Mouse (Mus musculus) mouse embryonic stem cell (cell line): ENCODE measurements around the gene 1700018F24Rik.
"Not testable (repeated sequence)": the region's sequence is repeated elsewhere in the genome, so short reads cannot be mapped to it uniquely, and the experiment has no call there.

Source experiments
- in situ Hi-C, 2 experiments: fragments of 300-500 bp; cut with MboI; formaldehyde crosslinking; loops; 1 replicate in 1 of 2; 3 replicates in 1 of 2; pipeline ENCODE4 v1.14.3; 2019 to 2020; ENCODE audit warnings: low sequenced_read_pairs in 2 of 2, low pct_unique_long_range_greater_than_20kb in 1 of 2, mixed read lengths in 1 of 2; ENCODE audit not compliant: unreplicated experiment in 1 of 2

Gene 1700018F24Rik

DNA sequence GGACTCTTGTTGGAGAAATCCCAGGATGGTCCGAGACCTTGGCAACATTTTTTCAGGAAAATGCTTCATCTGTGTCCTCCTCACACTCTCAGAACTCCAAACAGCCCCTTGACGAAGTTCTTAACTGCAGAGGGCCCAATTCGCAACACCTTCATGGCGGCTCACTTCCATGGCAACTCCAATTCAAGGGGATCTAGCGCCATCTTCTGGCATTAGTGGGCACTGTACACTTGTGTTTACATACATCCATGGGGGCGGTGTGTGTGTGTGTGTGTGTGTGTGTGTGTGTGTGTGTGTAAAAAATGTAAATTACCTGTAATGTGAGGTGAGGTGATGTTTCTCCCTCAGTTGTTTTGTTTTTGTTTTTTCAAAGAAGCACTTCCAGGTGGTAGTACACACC, 28.6 kb downstream of the 1700018F24Rik start:
- in situ Hi-C loops = loop anchor here in 1 of 2 experiments (5.0 kb wide), 2 partner anchors 34 to 74 kb away; no protein-coding TSS in a partner anchor

- in situ Hi-C loops = no loop called here
Measured at GRCm38 (mm10) chr5:145075081-145075480, 32.3 kb downstream of the 1700018F24Rik start.

GRCm38 (mm10) chr5:145081866-145082613, 39.2 kb downstream of the 1700018F24Rik start:
- in situ Hi-C loops = no loop called here

- in situ Hi-C loops = not testable (repeated sequence)
Measured at GRCm38 (mm10) chr5:145083201-145083600, 40.4 kb downstream of the 1700018F24Rik start.

DNA sequence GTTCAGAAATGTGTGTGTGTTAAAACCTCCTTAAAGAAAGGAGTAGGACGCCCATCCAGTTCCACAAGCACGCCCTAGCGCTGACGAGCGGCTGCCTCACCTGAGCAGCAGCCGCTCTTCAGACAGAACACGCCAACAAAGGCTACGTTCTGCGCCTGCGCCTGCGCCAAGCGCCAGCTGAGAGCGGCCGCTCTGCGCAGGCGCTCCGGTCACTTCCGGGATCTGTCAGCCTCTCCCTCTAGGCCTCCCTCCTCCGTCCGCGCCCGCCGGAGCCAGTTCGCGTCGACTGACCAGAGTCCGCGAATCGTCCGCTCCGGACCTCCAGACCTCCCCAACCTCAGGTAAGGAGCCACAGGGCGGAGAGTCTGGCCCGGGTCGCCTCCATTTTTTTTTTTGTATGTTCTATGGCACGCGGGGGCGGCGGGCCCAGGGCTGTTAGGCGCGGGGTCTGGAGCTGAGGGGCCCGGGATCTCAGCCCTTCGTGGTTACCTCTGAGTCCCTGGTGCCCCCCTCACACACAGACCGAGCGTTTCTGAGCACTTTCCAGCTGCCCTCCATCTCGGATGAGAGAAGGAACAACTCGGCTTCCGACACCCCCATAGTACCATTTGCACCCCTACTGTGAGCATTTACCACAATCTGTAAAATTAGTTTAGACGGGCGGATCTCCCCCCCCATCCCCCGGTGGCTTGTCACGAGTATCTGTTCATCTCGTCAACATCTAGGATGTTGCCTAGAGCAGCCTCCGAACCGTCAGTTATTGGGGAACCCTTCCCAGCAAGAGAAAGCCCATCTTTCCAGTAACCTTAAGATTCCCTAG, 41.1 kb downstream of the 1700018F24Rik start, which contains the start of the genes Arpc1a and Kpna7:
TSS of gene Arpc1a (plus strand) at position 199 of the 820 bp plus-strand sequence.
TSS of gene Kpna7 (minus strand) at position 399 of the 820 bp plus-strand sequence.
- in situ Hi-C loops = no loop called here

GRCm38 (mm10) chr5:145084822-145085221, 42.0 kb downstream of the 1700018F24Rik start:
- in situ Hi-C loops = no loop called here

- in situ Hi-C loops = no loop called here
Measured at GRCm38 (mm10) chr5:145088186-145088585, 45.4 kb downstream of the 1700018F24Rik start.

DNA sequence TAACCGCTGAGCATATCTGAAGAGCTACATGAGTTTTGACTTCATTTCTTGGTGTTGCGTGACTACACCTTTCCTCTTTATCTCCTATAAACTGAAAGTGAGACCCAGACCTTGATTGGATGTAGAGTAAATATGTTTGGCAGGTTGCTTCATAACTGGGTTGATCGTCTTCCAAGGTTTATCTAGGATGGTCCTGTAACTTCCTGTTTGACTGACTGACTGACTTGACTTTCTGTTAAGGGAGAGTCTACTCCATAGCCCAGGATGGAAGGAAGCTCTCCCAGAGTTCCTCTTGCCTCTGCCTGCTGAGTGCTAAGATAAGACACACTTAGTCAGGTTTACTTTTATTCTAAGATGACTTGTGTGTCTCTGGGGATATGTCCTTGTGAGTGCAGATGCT, 47.1 kb downstream of the 1700018F24Rik start:
- in situ Hi-C loops = no loop called here
